Mouse (Mus musculus) brain, embryonic 14.5 days (tissue): ENCODE data around the gene Mgll.

Experiments
- CTCF ChIP-seq: fragments of 200-500 bp; IDR thresholded peaks from 2 replicates; pipeline ENCODE4 v1.5.1; 2012; ENCODE audit warnings: inconsistent platforms, mild to moderate bottlenecking, moderate library complexity, borderline replicate concordance; ENCODE audit not compliant: insufficient read depth, insufficient read length; ENCODE audit errors: extremely low read depth
- POLR2A ChIP-seq: fragments of 200-500 bp; IDR thresholded peaks from 2 replicates; pipeline ENCODE4 v1.6.1; 2012; ENCODE audit warnings: mild to moderate bottlenecking, inconsistent platforms, borderline replicate concordance; ENCODE audit not compliant: poor library complexity, insufficient read depth, insufficient read length, severe bottlenecking; ENCODE audit errors: extremely low read depth

- TF ChIP-seq POLR2A (no peak), CTCF (no peak)
Measured at GRCm38 (mm10) chr6:88772041-88772440, 47.8 kb downstream of the Mgll start.
